Mouse (Mus musculus): ENCODE measurements at regions not wholly inside any gene's neighbourhood (a gene's known extent, or its start where the extent isn't known, plus 50 kb on each side); places are given as distances from the start of the nearest gene placed in this dataset.
"Not testable (repeated sequence)": the region's sequence is repeated elsewhere in the genome, so short reads cannot be mapped to it uniquely, and the experiment has no call there.

GRCm38 (mm10) chr1:95397188-95397587, 83.8 kb downstream of the Fam174a start:
- DNase-seq = no peak

GRCm38 (mm10) chr1:95399764-95400163, 86.3 kb downstream of the Fam174a start:
- DNase-seq = no peak

DNA sequence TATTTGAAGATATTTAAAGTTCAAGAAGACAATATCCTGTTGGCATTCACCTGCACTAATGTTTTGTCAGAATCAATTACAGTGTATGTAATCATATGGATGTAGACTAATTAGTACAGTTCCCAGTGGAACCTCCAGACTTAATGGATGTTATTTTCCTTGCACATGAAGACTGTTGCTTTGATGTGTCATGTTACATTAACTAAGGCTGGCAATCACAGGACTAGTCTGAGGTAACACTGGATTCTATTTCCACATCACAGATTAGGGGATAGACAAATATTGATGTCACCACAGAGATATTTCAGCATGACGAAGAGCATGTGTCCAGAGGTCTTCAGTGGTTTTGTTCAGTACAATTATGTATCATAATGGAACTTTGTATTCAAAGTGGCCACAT, 108.8 kb downstream of the Fam174a start:
- DNase-seq = no peak

GRCm38 (mm10) chr1:95425420-95425819, 112.0 kb downstream of the Fam174a start:
- DNase-seq = no peak

GRCm38 (mm10) chr1:95437155-95437554, 123.7 kb downstream of the Fam174a start:
- DNase-seq = no peak

DNA sequence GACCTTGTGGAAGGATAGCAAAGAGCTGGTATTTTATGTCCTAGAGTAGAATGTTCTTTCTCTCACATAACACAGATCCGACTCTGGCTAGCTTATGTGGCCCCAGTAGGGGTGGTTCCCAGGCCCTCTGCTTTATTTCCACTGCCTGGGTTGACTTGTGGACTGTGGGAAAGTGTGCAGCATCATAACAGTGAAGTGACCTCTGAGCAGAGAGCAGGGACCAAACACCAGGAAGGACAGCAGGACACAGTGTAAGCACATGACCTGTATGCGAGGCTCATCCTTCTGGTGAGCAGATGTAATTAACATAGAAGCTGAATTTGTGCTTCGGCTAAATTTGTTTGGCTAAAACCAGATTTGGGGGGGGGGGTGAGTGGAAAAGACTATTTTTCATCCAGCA, 132.1 kb downstream of the Fam174a start:
- no peak for DNase-seq

DNA sequence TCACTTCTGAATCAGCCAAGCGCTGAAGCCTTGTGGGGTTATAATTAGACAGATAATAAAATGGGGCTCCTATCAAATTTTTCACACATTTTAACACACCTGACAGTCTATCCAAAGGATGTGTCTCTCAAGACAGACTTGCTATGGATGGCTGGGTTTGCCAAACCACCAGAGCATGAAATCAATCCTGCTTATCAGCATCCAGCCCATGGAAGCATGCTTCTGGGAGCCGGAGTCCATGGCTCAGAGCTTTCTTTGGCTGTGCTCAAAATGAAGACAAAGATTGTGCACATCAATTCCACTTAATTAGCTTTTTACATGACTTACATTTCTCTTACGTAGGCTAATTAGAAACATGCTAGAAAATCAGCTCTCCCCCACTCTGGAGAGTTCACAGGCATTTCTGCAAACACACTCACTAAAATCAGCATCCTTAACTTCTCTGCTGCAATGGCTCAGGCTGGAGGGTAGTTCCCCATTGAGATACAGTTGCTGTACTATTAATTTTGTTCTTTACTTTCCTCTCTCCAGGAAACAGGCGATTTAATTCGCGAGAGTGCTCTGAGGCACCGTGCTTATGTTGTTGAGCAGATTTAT, 135.6 kb downstream of the Fam174a start:
- DNase-seq = no peak

DNA sequence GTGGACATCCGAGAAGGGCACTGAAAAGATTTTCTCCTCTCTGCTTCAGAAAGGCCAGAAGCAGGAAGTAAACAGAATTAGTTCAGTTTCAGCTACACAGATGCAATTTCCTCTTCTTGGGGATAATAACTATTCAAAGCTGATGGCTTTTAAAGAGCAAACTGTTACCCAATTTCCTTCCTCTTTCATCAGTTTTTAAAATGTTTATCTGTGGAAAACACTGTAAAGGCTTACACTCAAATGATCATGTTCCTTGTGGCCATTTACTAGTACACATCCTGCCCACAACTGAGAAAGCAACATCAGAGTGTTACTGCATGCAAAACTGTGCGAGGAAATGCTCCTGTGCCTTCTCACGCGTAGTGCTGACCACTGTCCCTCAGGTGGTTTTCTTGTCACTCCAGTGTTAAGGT, 137.5 kb downstream of the Fam174a start:
- no peak for DNase-seq

DNA sequence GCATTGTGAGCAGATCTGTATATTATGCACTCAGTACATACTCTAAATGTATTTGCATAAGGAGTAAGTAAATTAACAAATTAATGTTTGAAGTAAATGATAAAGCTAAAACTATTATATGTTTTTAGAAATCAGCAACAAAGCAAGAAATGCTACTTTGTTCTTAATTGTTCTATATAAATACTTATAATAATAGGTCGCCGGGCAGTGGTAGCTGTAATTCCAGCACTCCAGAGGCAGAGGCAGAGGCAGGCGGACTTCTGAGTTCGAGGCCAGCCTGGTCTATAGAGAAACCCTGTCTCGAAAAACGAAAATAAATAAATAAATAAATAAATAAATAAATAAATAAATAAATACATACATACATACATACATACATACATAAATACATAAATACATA, 138.3 kb downstream of the Fam174a start:
- DNase-seq = peak; percentile 86

DNA sequence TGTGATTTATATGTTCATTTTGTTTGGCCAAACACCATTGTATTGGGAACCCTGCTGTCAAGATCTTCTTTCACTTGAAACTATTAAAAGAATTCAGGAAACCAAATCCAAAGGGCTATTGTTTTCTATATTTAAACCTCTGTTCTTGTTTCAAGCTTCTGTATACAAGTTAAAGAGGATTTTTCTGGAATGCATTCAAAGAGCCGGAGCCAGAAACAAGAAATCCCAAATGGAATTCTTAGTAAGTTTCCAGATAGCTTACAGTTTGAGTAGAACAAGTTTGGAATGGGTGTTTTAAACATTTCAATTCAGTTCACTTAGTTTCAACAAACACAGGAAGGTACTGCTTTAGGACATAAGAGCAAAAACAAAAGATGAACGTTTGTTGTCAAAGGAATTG, 140.8 kb downstream of the Fam174a start:
- no peak for DNase-seq

DNA sequence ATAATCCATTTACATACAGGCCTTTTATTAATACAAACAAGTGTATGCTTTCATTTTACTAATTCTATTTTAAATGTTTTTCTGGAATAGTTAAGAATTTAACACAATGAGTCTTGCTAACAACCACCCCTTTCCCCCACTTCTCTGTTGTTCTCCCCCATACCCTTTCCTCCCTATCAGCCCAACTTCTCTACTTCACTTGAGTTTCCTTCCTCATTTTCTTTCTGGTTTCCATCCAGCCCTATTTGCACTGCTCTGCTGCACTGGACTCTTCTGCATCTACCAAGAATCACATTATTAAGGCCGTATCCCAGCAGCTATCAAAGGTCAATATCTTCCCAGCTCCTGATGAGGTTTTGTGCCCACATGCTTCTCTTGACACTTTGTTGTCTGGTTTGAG, 145.9 kb downstream of the Fam174a start:
- DNase-seq = no peak

GRCm38 (mm10) chr1:95468095-95468494, 154.7 kb downstream of the Fam174a start:
- no peak for DNase-seq

- no peak for DNase-seq
Measured at GRCm38 (mm10) chr1:95468772-95469171, 155.3 kb downstream of the Fam174a start.

GRCm38 (mm10) chr1:95470491-95470890, 157.1 kb downstream of the Fam174a start:
- no peak for DNase-seq

DNA sequence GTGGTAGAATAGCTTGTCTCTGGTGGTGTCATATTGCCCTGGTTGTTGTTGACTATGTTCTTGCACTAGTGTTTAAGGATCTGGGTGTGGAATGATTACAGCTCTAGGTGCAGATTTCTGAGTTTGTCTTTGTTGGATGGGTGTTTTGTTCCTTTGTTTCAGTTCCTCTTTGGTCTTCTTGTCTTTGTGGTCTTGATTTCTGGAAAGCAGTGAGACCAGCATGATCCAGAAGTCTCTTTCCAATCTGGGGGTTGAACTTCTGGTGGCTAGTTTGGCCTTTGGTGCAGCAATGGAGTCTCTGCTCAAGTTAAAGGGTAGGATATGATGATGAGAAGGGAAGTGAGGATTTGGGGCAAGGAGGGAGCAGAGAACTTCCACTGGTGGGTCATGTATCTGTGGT, 174.4 kb downstream of the St8sia4 start:
- DNase-seq = no peak

- DNase-seq = not testable (repeated sequence)
Measured at GRCm38 (mm10) chr1:95500671-95501070, 166.7 kb downstream of the St8sia4 start.

DNA sequence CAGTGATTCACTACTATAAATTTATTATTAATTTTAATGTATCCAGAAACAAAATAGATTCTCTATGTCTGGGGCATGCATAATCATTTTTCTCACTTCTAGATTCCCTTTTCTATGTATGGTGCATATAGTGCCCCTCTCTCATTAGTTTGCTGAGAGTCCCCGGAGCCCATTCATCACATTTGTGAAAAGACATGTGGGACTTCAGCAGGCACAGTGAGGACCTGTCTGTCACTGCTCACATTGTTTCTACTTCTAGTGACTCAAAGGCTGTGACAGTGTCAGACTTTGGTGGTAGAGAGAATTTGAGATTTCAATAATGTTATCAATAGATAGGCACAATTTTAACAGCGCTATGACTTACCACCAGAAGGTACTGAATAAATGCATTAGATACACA, 158.7 kb downstream of the St8sia4 start:
- no peak for DNase-seq

- DNase-seq = no peak
Measured at GRCm38 (mm10) chr1:95528726-95529125, 138.6 kb downstream of the St8sia4 start.

DNA sequence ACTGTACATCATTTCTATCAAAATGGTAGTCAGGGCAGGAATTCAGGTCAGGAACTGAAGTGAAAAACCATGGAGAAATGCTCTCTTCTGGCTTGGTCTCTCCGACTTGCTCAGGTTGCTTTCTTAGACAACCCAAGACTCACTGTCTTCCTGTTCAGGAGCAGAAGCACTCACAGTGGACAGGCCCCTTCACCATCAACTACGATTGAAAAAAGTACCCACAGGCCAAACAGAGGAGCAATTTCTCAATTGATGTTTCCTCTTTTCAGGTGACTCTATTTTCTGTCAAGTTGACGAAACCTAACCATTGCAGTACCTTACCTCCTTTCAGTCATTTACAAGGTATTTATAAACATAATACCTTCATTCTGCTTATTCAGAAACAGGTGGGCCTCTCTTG, 136.4 kb downstream of the St8sia4 start:
- DNase-seq = no peak
